Comparison of ENCODE assay signal across 8 mouse cellular contexts in genomic region chr11:26592395-26593053, GRCm38 (mm10). TPM values are rescaled to one million over a fixed set of nuclear protein-coding genes. Genes with fewer than 3 reads are reported as not detected.
DNase-seq lines count a peak whose midpoint lies in the region; ATAC-seq and TF ChIP-seq lines count a peak whose summit lies in the region.

No protein-coding gene starts in this region.

- H3K4me2 ChIP-seq in lung, embryonic 14.5 days: peak overlapping the region; percentile 61
- peak overlapping the region; percentile 84 for H3K4me2 ChIP-seq in hindbrain, embryonic 12.5 days (replicated peaks)

- H3K27ac ChIP-seq in lung, embryonic 14.5 days (ENCODE audit: low read depth): peak overlapping the region; percentile 85
- H3K27ac ChIP-seq in hindbrain, embryonic 12.5 days: no peak overlapping the region

- TF ChIP-seq CTCF in lung, embryonic 14.5 days (IDR thresholded peaks at IDR 0.05; ENCODE audit: low read depth): no peak
- no peak for TF ChIP-seq CTCF in brain, embryonic 14.5 days (IDR thresholded peaks at IDR 0.05; ENCODE audit: borderline replicate concordance, extremely low read depth, insufficient read depth, insufficient read length)

- no peak for ATAC-seq in lung, embryonic 14.5 days (ENCODE audit: insufficient read depth)
- no peak for ATAC-seq in hindbrain, embryonic 12.5 days (ENCODE audit: low FRiP score)

- H3K36me3 ChIP-seq in lung, embryonic 14.5 days (ENCODE audit: insufficient read depth): 0 out of 2 replicates have a peak, but pooled peaks cover 4% of the 10 kb centered on the region
- no peaks in the 10 kb centered on the region for H3K36me3 ChIP-seq in hindbrain, embryonic 12.5 days
- H3K36me3 ChIP-seq in megakaryocyte, embryonic 14.5 days (replicated peaks; ENCODE audit: low read length): peaks cover 26% of the 10 kb centered on the region

- 26% methylated on average over 6 of the region's 6 CpGs for WGBS in lung, embryonic 14.5 days
- 18% methylated on average over 6 of the region's 6 CpGs for WGBS in hindbrain, embryonic 12.5 days

- peak overlapping the region; percentile 88 for H3K9ac ChIP-seq in lung, embryonic 14.5 days
- peak overlapping the region; percentile 73 for H3K9ac ChIP-seq in hindbrain, embryonic 12.5 days

- no peaks in the 10 kb centered on the region for H3K27me3 ChIP-seq in lung, embryonic 14.5 days (ENCODE audit: insufficient read depth, low read length)
- H3K27me3 ChIP-seq in hindbrain, embryonic 12.5 days: no peaks in the 10 kb centered on the region
- H3K27me3 ChIP-seq in megakaryocyte, embryonic 14.5 days (replicated peaks): no peaks in the 10 kb centered on the region

- TF ChIP-seq POLR2A in brain, embryonic 14.5 days (IDR thresholded peaks at IDR 0.05; ENCODE audit: borderline replicate concordance, extremely low read depth, insufficient read depth, insufficient read length, poor library complexity, severe bottlenecking): no peak

- DNase-seq in lung, embryonic 14.5 days: peak; percentile 33
- DNase-seq in lung, postnatal 36 days: no peak
- peak; percentile 40 for DNase-seq in brain, embryonic 14.5 days (ENCODE audit: low read depth)
- DNase-seq in gastrocnemius, adult 18-20 months (ENCODE audit: low spot score): no peak
- no peak for DNase-seq in ovary, postnatal 14 days (ENCODE audit: low spot score)
- no peak for DNase-seq in frontal cortex, postnatal 14 days (ENCODE audit: low spot score in 2 of 2)

- H3K9me3 ChIP-seq in lung, embryonic 14.5 days (ENCODE audit: low read depth, low read length): no peaks in the 10 kb centered on the region
- no peaks in the 10 kb centered on the region for H3K9me3 ChIP-seq in hindbrain, embryonic 12.5 days (replicated peaks)
- H3K9me3 ChIP-seq in megakaryocyte, embryonic 14.5 days: no peaks in the 10 kb centered on the region

- H3K4me1 ChIP-seq in lung, embryonic 14.5 days (ENCODE audit: insufficient read depth): no peaks in the 10 kb centered on the region
- peaks cover 5% of the 10 kb centered on the region; the same call in 1 of the 2 replicates for H3K4me1 ChIP-seq in hindbrain, embryonic 12.5 days
- peaks cover 43% of the 10 kb centered on the region for H3K4me1 ChIP-seq in megakaryocyte, embryonic 14.5 days

- H3K4me3 ChIP-seq in lung, embryonic 14.5 days (ENCODE audit: low read depth, low read length): peak overlapping the region; percentile 70
- peak overlapping the region; percentile 72 for H3K4me3 ChIP-seq in hindbrain, embryonic 12.5 days
- H3K4me3 ChIP-seq in megakaryocyte, embryonic 14.5 days (replicated peaks): peak overlapping the region; percentile 95

RNA-seq across cellular contexts. Expression of gene Gm6899, which starts 0.5 kb away (rescaled TPM):
- polyA plus RNA-seq in lung, embryonic 14.5 days (2014; fragmentation: Nextera tagmentation; extraction: Ambion mirVana): 0.70 TPM in 1 of 2 replicates, not detected in the other
- not detected in 2 replicates for polyA plus RNA-seq in brain, embryonic 14.5 days (2012; rRNA removed)
- not detected in 2 replicates for polyA plus RNA-seq in hindbrain, embryonic 12.5 days (2016; fragmentation: Nextera tagmentation; extraction: Ambion mirVana)
- polyA plus RNA-seq in megakaryocyte, embryonic 14.5 days (2012; ENCODE audit: insufficient read depth, low replicate concordance): not detected in 2 replicates
- not detected for total RNA-seq in gastrocnemius, adult 18-20 months (2021)

RNA-seq across cellular contexts. Expression of gene Vrk2, which starts 1.3 kb away (rescaled TPM):
- 26.4 and 27.1 TPM in 2 replicates for polyA plus RNA-seq in lung, embryonic 14.5 days (2014; fragmentation: Nextera tagmentation; extraction: Ambion mirVana)
- 2.0 and 3.1 TPM in 2 replicates for polyA plus RNA-seq in brain, embryonic 14.5 days (2012; rRNA removed)
- 11.1 and 15.4 TPM in 2 replicates for polyA plus RNA-seq in hindbrain, embryonic 12.5 days (2016; fragmentation: Nextera tagmentation; extraction: Ambion mirVana)
- 5.2 and 9.1 TPM in 2 replicates for polyA plus RNA-seq in megakaryocyte, embryonic 14.5 days (2012; ENCODE audit: insufficient read depth, low replicate concordance)
- 1 to 10 TPM; 7.0 to 7.4 TPM for total RNA-seq in gastrocnemius, adult 18-20 months (2021)

Comparison
In these comparisons a context has a peak if more than half of its experiments do, and no peak if none do; other contexts are left out.
1. DNase-seq: peak in lung, embryonic 14.5 days (single experiment) and brain, embryonic 14.5 days (single experiment); none in lung, postnatal 36 days (single experiment), gastrocnemius, adult 18-20 months (single experiment), ovary, postnatal 14 days (single experiment) and frontal cortex, postnatal 14 days (0 of 2).
2. Peak in every context shown above with its lines, with median percentiles within 50 percentile points of each other: H3K4me3 ChIP-seq.